Mouse (Mus musculus): ENCODE measurements around the gene Car14.

The Car14 gene

DNA sequence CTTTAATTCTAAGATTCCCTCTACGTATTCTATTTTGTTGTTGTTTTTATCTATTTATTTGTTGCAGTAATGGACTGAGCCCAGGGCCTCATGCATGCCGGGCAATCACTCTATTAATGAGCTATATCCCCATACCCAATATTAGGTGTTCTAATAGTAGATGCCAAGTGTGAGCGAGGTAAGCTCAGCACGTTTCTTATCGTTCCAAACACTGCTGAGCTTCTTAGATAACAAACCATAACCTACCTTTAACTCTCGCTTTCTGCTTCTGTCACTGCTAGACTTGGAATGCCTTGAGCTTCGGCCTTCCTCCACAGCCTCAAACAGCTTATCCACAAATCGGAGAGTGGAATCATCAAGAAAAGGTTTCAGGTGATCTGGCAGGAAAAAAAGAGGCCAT lies 53.2 kb downstream of the Car14 start:
- DNase-seq (ENCODE audit: low spot score), result no peak

DNA sequence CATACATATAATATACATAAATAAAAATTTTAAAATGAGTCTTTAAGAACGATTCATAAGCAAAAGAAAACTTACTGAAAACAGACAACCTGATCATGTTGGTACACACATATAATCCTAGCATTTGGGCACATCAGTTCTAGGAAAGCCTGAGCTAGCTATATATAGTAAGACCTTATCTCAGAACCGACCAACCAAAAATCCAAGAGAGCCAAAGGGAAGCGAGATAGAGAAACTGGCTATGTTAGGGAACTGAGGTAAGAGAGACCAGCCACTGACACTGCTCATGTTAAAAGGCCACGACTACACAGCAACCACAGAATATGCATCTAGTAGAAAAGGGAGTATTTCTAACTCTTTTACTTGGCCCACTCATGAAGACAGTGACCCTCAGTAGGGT lies 53.9 kb downstream of the Car14 start:
- no peak for DNase-seq (ENCODE audit: low spot score)
